Mouse (Mus musculus): ENCODE results near the gene Ppp1r1a. TPM values are rescaled to one million over a fixed set of nuclear protein-coding genes. Genes with fewer than 3 reads are reported as not detected.

The Ppp1r1a gene
- polyA plus RNA-seq, 1 experiment from 2014 or later: 3.5 TPM

DNA sequence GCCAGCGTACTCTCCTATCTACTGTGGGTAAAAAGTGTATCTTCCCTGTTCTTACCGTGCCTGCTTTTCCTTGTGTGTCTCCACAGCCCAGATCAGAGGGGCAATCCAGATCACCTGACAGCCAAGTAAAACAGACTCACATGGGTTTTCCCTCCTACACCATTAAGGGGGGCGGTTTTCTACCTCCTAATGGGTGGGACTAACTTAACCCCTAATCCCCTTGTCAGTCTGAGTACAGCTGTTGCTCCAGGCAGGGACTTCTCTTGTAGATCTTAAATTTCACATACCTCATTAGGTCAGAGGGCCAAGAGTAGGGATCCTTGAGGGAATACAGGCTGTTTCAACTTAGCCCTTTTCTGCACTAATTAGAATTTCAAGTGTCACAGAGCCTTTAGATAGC, 39.6 kb downstream of the Ppp1r1a start:
- 63% methylated on average over 3 of the region's 3 CpGs for WGBS (ENCODE audit: insufficient replicate concordance)
- Histone ChIP-seq H3K9me3 (ENCODE audit: low read length) (no peaks in the 10 kb centered on the region), H3K27me3 (ENCODE audit: insufficient read depth, low read length) (peaks cover 8% of the 10 kb centered on the region), H3K4me3 (ENCODE audit: low read depth, low read length) (no peak overlapping the region), H3K27ac (ENCODE audit: low read depth) (no peak overlapping the region), H3K4me2 (ENCODE audit: low read depth, low read length) (no peak overlapping the region), H3K9ac (replicated peaks) (no peak overlapping the region), H3K36me3 (replicated peaks; ENCODE audit: insufficient read depth, low read length) (no peaks in the 10 kb centered on the region), H3K4me1 (ENCODE audit: insufficient read depth) (peaks cover 8% of the 10 kb centered on the region)
- DNase-seq: no peak
- no peak for TF ChIP-seq EP300 (IDR thresholded peaks at IDR 0.05; ENCODE audit: low read depth)
- TF ChIP-seq CTCF (IDR thresholded peaks at IDR 0.05; ENCODE audit: low read depth): no peak
- ATAC-seq: no peak

GRCm38 (mm10) chr15:103496204-103497140, 41.3 kb downstream of the Ppp1r1a start:
- H3K4me2 ChIP-seq (ENCODE audit: low read depth, low read length): no peak overlapping the region
- no peaks in the 10 kb centered on the region for H3K4me1 ChIP-seq (ENCODE audit: insufficient read depth)
- no peaks in the 10 kb centered on the region for H3K27me3 ChIP-seq (ENCODE audit: insufficient read depth, low read length)
- H3K9me3 ChIP-seq (ENCODE audit: low read length): no peaks in the 10 kb centered on the region
- H3K9ac ChIP-seq (replicated peaks): no peak overlapping the region
- TF ChIP-seq EP300 (IDR thresholded peaks at IDR 0.05; ENCODE audit: low read depth): no peak
- TF ChIP-seq CTCF (IDR thresholded peaks at IDR 0.05; ENCODE audit: low read depth): no peak
- H3K27ac ChIP-seq (ENCODE audit: low read depth): no peak overlapping the region
- WGBS (ENCODE audit: insufficient replicate concordance): 76% methylated on average over 10 of the region's 10 CpGs
- DNase-seq (no peak), ATAC-seq (no peak)
- peaks cover 3% of the 10 kb centered on the region; the same call in 1 of the 2 replicates for H3K36me3 ChIP-seq (replicated peaks; ENCODE audit: insufficient read depth, low read length)
- no peak overlapping the region for H3K4me3 ChIP-seq (ENCODE audit: low read depth, low read length)

GRCm38 (mm10) chr15:103488336-103488735, 49.5 kb downstream of the Ppp1r1a start:
- H3K27me3 ChIP-seq (ENCODE audit: insufficient read depth, low read length): no peaks in the 10 kb centered on the region
- no peak overlapping the region for H3K9ac ChIP-seq (replicated peaks)
- no peak overlapping the region for H3K4me2 ChIP-seq (ENCODE audit: low read depth, low read length)
- H3K9me3 ChIP-seq (ENCODE audit: low read length): no peaks in the 10 kb centered on the region
- TF ChIP-seq EP300 (IDR thresholded peaks at IDR 0.05; ENCODE audit: low read depth) (no peak), CTCF (IDR thresholded peaks at IDR 0.05; ENCODE audit: low read depth) (no peak)
- H3K4me1 ChIP-seq (ENCODE audit: insufficient read depth): no peaks in the 10 kb centered on the region
- H3K36me3 ChIP-seq (replicated peaks; ENCODE audit: insufficient read depth, low read length): peaks cover 6% of the 10 kb centered on the region
- no peak for ATAC-seq
- H3K4me3 ChIP-seq (ENCODE audit: low read depth, low read length): no peak overlapping the region
- H3K27ac ChIP-seq (ENCODE audit: low read depth): no peak overlapping the region
- no peak for DNase-seq
- 57% methylated on average over 4 of the region's 4 CpGs for WGBS (ENCODE audit: insufficient replicate concordance)

DNA sequence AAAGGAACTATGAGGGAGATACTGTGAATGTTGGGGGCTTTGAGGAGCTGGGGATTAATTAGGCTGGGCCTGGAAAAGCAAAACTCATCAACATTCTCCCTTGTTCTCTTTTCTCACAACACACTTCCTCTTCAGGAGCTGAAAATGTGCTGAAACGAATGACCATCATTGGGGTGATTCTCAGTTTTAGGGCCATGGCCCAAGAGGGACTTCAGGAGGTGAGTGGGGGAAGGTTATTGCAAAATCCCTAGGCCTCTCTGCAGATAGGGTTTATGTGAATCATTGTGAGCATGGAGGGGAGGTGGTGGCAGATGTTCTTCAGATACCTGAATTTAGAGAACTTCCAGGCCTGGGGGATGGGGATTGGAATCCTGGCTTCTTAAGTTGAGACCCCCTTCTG, 51.1 kb downstream of the Ppp1r1a start:
- H3K4me2 ChIP-seq (ENCODE audit: low read depth, low read length): no peak overlapping the region
- DNase-seq (no peak), ATAC-seq (no peak)
- no peak overlapping the region for H3K4me3 ChIP-seq (ENCODE audit: low read depth, low read length)
- no peak overlapping the region for H3K9ac ChIP-seq (replicated peaks)
- TF ChIP-seq CTCF (IDR thresholded peaks at IDR 0.05; ENCODE audit: low read depth): no peak
- no peak for TF ChIP-seq EP300 (IDR thresholded peaks at IDR 0.05; ENCODE audit: low read depth)
- no peak overlapping the region for H3K27ac ChIP-seq (ENCODE audit: low read depth)
- WGBS (ENCODE audit: insufficient replicate concordance): 30% methylated on average over 1 of the region's 1 CpGs
- H3K36me3 ChIP-seq (replicated peaks; ENCODE audit: insufficient read depth, low read length): peaks cover 4% of the 10 kb centered on the region
- no peaks in the 10 kb centered on the region for H3K9me3 ChIP-seq (ENCODE audit: low read length)
- H3K4me1 ChIP-seq (ENCODE audit: insufficient read depth): no peaks in the 10 kb centered on the region
- H3K27me3 ChIP-seq (ENCODE audit: insufficient read depth, low read length): no peaks in the 10 kb centered on the region

GRCm38 (mm10) chr15:103485106-103485505, 52.7 kb downstream of the Ppp1r1a start:
- Histone ChIP-seq H3K4me3 (ENCODE audit: low read depth, low read length) (no peak overlapping the region), H3K27ac (ENCODE audit: low read depth) (no peak overlapping the region), H3K27me3 (ENCODE audit: insufficient read depth, low read length) (no peaks in the 10 kb centered on the region), H3K9ac (replicated peaks) (no peak overlapping the region), H3K36me3 (replicated peaks; ENCODE audit: insufficient read depth, low read length) (peaks cover 4% of the 10 kb centered on the region; the same call in 1 of the 2 replicates), H3K4me2 (ENCODE audit: low read depth, low read length) (no peak overlapping the region), H3K4me1 (ENCODE audit: insufficient read depth) (no peaks in the 10 kb centered on the region), H3K9me3 (ENCODE audit: low read length) (no peaks in the 10 kb centered on the region)
- DNase-seq: no peak
- ATAC-seq: no peak
- TF ChIP-seq EP300 (IDR thresholded peaks at IDR 0.05; ENCODE audit: low read depth) (no peak), CTCF (IDR thresholded peaks at IDR 0.05; ENCODE audit: low read depth) (no peak)
- 85% methylated on average over 3 of the region's 3 CpGs for WGBS (ENCODE audit: insufficient replicate concordance)

DNA sequence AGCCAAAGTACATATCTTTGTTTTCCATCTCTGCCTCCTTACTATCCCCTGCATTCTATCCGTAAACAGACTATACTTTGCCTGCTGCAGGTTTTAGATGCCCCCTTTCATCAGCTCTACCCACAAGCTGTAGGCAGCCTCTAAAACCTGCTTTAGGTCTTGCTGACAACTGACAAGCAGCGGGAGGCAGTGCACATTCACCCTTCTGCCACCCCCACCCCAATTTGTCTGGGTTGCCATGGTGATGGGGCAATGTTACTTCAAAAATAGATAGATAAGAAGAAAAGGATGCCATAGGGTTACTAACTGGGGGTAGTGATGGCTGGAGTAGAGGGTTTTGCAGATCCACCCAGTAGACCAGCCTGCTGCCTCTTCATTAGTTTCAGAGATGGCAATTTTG, 53.3 kb downstream of the Ppp1r1a start:
- no peak for TF ChIP-seq EP300 (IDR thresholded peaks at IDR 0.05; ENCODE audit: low read depth)
- no peak for TF ChIP-seq CTCF (IDR thresholded peaks at IDR 0.05; ENCODE audit: low read depth)
- peaks cover 6% of the 10 kb centered on the region; the same call in 1 of the 2 replicates for H3K36me3 ChIP-seq (replicated peaks; ENCODE audit: insufficient read depth, low read length)
- no peak overlapping the region for H3K27ac ChIP-seq (ENCODE audit: low read depth)
- no peaks in the 10 kb centered on the region for H3K4me1 ChIP-seq (ENCODE audit: insufficient read depth)
- ATAC-seq (no peak), DNase-seq (no peak)
- H3K4me2 ChIP-seq (ENCODE audit: low read depth, low read length): no peak overlapping the region
- no peaks in the 10 kb centered on the region for H3K9me3 ChIP-seq (ENCODE audit: low read length)
- H3K27me3 ChIP-seq (ENCODE audit: insufficient read depth, low read length): no peaks in the 10 kb centered on the region
- 67% methylated on average over 2 of the region's 2 CpGs for WGBS (ENCODE audit: insufficient replicate concordance)
- H3K4me3 ChIP-seq (ENCODE audit: low read depth, low read length): no peak overlapping the region
- H3K9ac ChIP-seq (replicated peaks): no peak overlapping the region

All from liver, postnatal 0 days (tissue).